Mouse (Mus musculus): ENCODE data around the gene Grin3b.

The Grin3b gene

GRCm38 (mm10) chr10:79968181-79968580 lies 2.3 kb upstream of the Grin3b start:
- peak; percentile 43 to 44 for DNase-seq

- DNase-seq = peak in 1 of 2 experiments; percentile 52
Observed at GRCm38 (mm10) chr10:79969124-79969568, 1.4 kb upstream of the Grin3b start.

GRCm38 (mm10) chr10:79971183-79971497 lies 625 bp downstream of the Grin3b start:
- DNase-seq = peak in 1 of 2 experiments; percentile 47

- peak; percentile 28 to 49 for DNase-seq
Observed at GRCm38 (mm10) chr10:79972831-79973230, 2.3 kb downstream of the Grin3b start.

- DNase-seq = no peak
Observed at GRCm38 (mm10) chr10:79974087-79974486, 3.6 kb downstream of the Grin3b start.

GRCm38 (mm10) chr10:79974668-79975067 lies 4.2 kb downstream of the Grin3b start:
- DNase-seq = no peak

GRCm38 (mm10) chr10:79976071-79976721 lies 5.7 kb downstream of the Grin3b start:
- no peak for DNase-seq

- DNase-seq = peak in 1 of 2 experiments; percentile 32
Observed at GRCm38 (mm10) chr10:79976722-79977107, 6.2 kb downstream of the Grin3b start.

- DNase-seq = peak in 1 of 2 experiments; percentile 30
Observed at GRCm38 (mm10) chr10:79977324-79977723, 6.8 kb downstream of the Grin3b start.

GRCm38 (mm10) chr10:79978061-79978460 lies 7.5 kb downstream of the Grin3b start:
- no peak for DNase-seq

- peak in 1 of 2 experiments; percentile 27 for DNase-seq
Observed at GRCm38 (mm10) chr10:79979401-79980155, 9.1 kb downstream of the Grin3b start.

- DNase-seq = no peak
Observed at GRCm38 (mm10) chr10:79983205-79983604, 12.7 kb downstream of the Grin3b start.

- peak; percentile 76 to 82 for DNase-seq
Observed at GRCm38 (mm10) chr10:79983670-79984069, 13.2 kb downstream of the Grin3b start.

GRCm38 (mm10) chr10:79984195-79984816 lies 13.8 kb downstream of the Grin3b start, which contains the start of gene Tmem259:
Tmem259 (minus strand) TSS chr10:79984330.
- peak; percentile 88 to 92 for DNase-seq

GRCm38 (mm10) chr10:79984871-79985270 lies 14.4 kb downstream of the Grin3b start:
- peak; percentile 94 to 96 for DNase-seq

- DNase-seq = peak; percentile 83 to 84
Observed at GRCm38 (mm10) chr10:79985334-79986231, 15.1 kb downstream of the Grin3b start.

GRCm38 (mm10) chr10:79986232-79986878 lies 15.8 kb downstream of the Grin3b start:
- DNase-seq = peak; percentile 59 to 66

- peak; percentile 92 to 96 for DNase-seq
Observed at GRCm38 (mm10) chr10:79986963-79987362, 16.4 kb downstream of the Grin3b start.

- no peak for DNase-seq
Observed at GRCm38 (mm10) chr10:79987771-79988505, 17.4 kb downstream of the Grin3b start.

GRCm38 (mm10) chr10:79988506-79989271 lies 18.2 kb downstream of the Grin3b start, which contains the start of gene Cnn2:
Cnn2 (plus strand) TSS chr10:79988584.
- DNase-seq = peak in 1 of 2 experiments; percentile 42

Data from cerebellum, postnatal 25 days (tissue).